Mouse (Mus musculus) midbrain, embryonic 12.5 days (tissue): ENCODE measurements at regions not wholly inside any gene's neighbourhood (a gene's known extent, or its start where the extent isn't known, plus 50 kb on each side); places are given as distances from the start of the nearest gene placed in this dataset.

Source experiments
- ATAC-seq: fragments of 200-750 bp; cut with Nextera tagmentation; 2 replicates; pipeline ENCODE4 v1.8.0; 2017; ENCODE audit warnings: low read depth, moderate TSS enrichment, moderate library complexity; ENCODE audit not compliant: low FRiP score
- H3K27ac ChIP-seq: fragments of 300-500 bp; sonication (generic); replicated peaks from 2 replicates; pipeline ENCODE4 v1.5.1; 2016; ENCODE audit warnings: mild to moderate bottlenecking
- H3K27me3 ChIP-seq: fragments of 300-500 bp; sonication (generic); 2 replicates; pipeline ENCODE4 v1.6.1; 2016; ENCODE audit warnings: mild to moderate bottlenecking
- H3K36me3 ChIP-seq: fragments of 300-500 bp; sonication (generic); 2 replicates; pipeline ENCODE4 v1.6.1; 2016
- H3K4me1 ChIP-seq: fragments of 300-500 bp; sonication (generic); 2 replicates; pipeline ENCODE4 v1.6.1; 2016
- H3K4me2 ChIP-seq: fragments of 300-500 bp; sonication (generic); replicated peaks from 2 replicates; pipeline ENCODE4 v1.6.1; 2016; ENCODE audit warnings: mild to moderate bottlenecking, moderate library complexity
- H3K4me3 ChIP-seq: fragments of 300-500 bp; sonication (generic); 2 replicates; pipeline ENCODE4 v1.5.1; 2016; ENCODE audit warnings: mild to moderate bottlenecking
- H3K9ac ChIP-seq: fragments of 300-500 bp; sonication (generic); replicated peaks from 2 replicates; pipeline ENCODE4 v1.6.1; 2016; ENCODE audit warnings: mild to moderate bottlenecking, moderate library complexity
- H3K9me3 ChIP-seq: fragments of 300-500 bp; sonication (generic); 2 replicates; pipeline ENCODE4 v1.6.1; 2016; ENCODE audit warnings: mild to moderate bottlenecking
- WGBS: fragments of 180-500 bp; shearing (Covaris S2); methylation state at CpG from one replicate; pipeline ENCODE4 v1.1.7; 2016; 5-methylcytosine and 5-hydroxymethylcytosine counted together

DNA sequence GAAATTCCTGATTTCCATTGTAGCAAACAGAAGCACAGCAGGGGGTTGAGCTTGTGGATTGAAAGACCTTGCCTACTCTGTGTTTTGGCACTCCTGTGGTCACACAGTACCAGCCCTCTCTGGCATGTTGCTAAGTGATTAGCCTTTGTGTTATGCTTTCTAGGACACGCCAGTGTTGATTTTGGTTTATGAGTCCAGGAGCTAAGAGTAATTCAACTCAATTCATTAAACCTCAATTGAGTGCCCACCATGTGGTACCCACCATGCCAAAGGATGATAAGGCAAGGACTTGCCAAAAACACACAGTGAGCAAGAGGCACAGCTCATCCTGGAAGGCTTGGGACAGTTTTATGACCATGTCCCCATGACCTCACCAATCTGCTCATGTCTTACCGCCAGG is 221.1 kb upstream of the Sox14 start:
- Histone ChIP-seq H3K4me1 (peaks cover 15% of the 10 kb centered on the region), H3K9me3 (no peaks in the 10 kb centered on the region), H3K4me3 (no peak overlapping the region), H3K9ac (no peak overlapping the region), H3K4me2 (no peak overlapping the region), H3K36me3 (no peaks in the 10 kb centered on the region), H3K27ac (no peak overlapping the region), H3K27me3 (peaks cover 20% of the 10 kb centered on the region)
- 38% methylated on average over 2 of the region's 2 CpGs for WGBS
- no peak for ATAC-seq

GRCm38 (mm10) chr9:100095559-100095959 is 219.6 kb upstream of the Sox14 start:
- H3K36me3 ChIP-seq = no peaks in the 10 kb centered on the region
- no peaks in the 10 kb centered on the region for H3K9me3 ChIP-seq
- peak; percentile 90 for ATAC-seq
- H3K9ac ChIP-seq = no peak overlapping the region
- 3% methylated on average over 7 of the region's 7 CpGs for WGBS
- peaks cover 32% of the 10 kb centered on the region for H3K27me3 ChIP-seq
- H3K4me2 ChIP-seq = peak overlapping the region; percentile 32
- peaks cover 15% of the 10 kb centered on the region for H3K4me1 ChIP-seq
- peak overlapping the region; percentile 60 for H3K27ac ChIP-seq
- H3K4me3 ChIP-seq = no peak overlapping the region

- 40% methylated on average over 6 of the region's 6 CpGs for WGBS
- Histone ChIP-seq H3K9ac (no peak overlapping the region), H3K4me3 (no peak overlapping the region), H3K27me3 (peaks cover 29% of the 10 kb centered on the region), H3K9me3 (no peaks in the 10 kb centered on the region), H3K4me2 (peak overlapping the region; percentile 32), H3K36me3 (no peaks in the 10 kb centered on the region), H3K4me1 (peaks cover 15% of the 10 kb centered on the region), H3K27ac (peak overlapping the region; percentile 60)
- peak; percentile 38 for ATAC-seq
These were observed 219.1 kb upstream of the Sox14 start for GRCm38 (mm10) chr9:100094956-100095558.

- 92% methylated on average over 5 of the region's 5 CpGs for WGBS
- H3K36me3 ChIP-seq = no peaks in the 10 kb centered on the region
- no peaks in the 10 kb centered on the region for H3K27me3 ChIP-seq
- ATAC-seq = no peak
- H3K4me2 ChIP-seq = no peak overlapping the region
- H3K27ac ChIP-seq = no peak overlapping the region
- peaks cover 2% of the 10 kb centered on the region; the same call in 1 of the 2 replicates for H3K9me3 ChIP-seq
- no peaks in the 10 kb centered on the region for H3K4me1 ChIP-seq
- no peak overlapping the region for H3K4me3 ChIP-seq
- no peak overlapping the region for H3K9ac ChIP-seq
These were observed 195.2 kb upstream of the Sox14 start for GRCm38 (mm10) chr9:100071141-100071540.

DNA sequence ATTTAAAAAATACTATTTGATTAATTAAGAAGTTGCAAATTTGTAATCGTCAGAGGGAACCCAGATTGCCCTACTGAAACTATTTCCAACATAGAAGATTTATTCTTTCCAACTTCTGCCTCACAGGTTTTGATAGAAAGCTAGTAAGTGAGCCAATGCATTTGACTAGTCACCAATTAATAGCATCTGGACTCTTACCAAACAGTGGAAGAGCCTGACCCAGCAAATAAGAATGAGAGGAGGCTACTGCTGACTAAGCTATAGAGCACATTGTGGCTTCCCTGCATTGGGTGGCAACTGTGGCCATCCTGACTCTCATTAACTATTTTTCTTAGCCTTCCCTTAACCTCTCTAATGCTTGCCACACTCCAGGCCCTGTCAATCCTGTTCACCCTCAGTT is 182.6 kb upstream of the Sox14 start:
- ATAC-seq = no peak

GRCm38 (mm10) chr9:100046213-100046807 is 170.3 kb upstream of the Sox14 start:
- Histone ChIP-seq H3K4me1 (peaks cover 17% of the 10 kb centered on the region), H3K4me3 (no peak overlapping the region), H3K9me3 (0 out of 2 replicates have a peak, but pooled peaks cover 9% of the 10 kb centered on the region), H3K9ac (no peak overlapping the region), H3K27me3 (peaks cover 47% of the 10 kb centered on the region), H3K27ac (peak overlapping the region; percentile 35; the same call in 1 of the 2 replicates), H3K4me2 (peak overlapping the region; percentile 39), H3K36me3 (no peaks in the 10 kb centered on the region)
- 11% methylated on average over 13 of the region's 13 CpGs for WGBS
- ATAC-seq = peak; percentile 58; the same call in 1 of the 2 replicates

More for the DNA sequence above, 182.6 kb upstream of the Sox14 start:
- H3K9me3 ChIP-seq = no peaks in the 10 kb centered on the region
- 74% methylated on average over 1 of the region's 1 CpGs for WGBS
- peaks cover 20% of the 10 kb centered on the region for H3K27me3 ChIP-seq
- H3K9ac ChIP-seq = no peak overlapping the region
- H3K27ac ChIP-seq = no peak overlapping the region
- no peak overlapping the region for H3K4me2 ChIP-seq
- H3K4me3 ChIP-seq = no peak overlapping the region
- H3K4me1 ChIP-seq = no peaks in the 10 kb centered on the region
- no peaks in the 10 kb centered on the region for H3K36me3 ChIP-seq

DNA sequence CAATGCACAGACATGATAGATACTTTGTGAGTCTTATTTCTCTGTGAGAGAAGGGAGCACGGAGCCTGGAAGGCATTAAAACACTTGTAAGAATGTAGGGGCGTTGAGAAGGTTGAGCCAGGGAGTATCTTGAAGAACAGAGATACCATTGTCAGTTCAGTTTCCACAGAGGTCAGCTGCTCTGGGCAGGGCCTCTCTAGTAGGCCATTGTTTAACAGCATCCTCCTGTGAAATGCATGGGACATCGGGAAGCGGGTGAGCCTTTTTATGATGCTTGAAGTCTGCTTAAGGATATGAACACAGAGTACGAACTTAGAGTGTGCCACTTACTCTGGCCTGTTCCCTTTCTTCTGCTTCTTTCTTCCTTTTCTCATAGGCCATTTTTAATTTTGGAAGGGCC is 169.7 kb upstream of the Sox14 start:
- Histone ChIP-seq H3K4me2 (no peak overlapping the region), H3K4me1 (peaks cover 17% of the 10 kb centered on the region), H3K27me3 (peaks cover 53% of the 10 kb centered on the region), H3K9me3 (0 out of 2 replicates have a peak, but pooled peaks cover 9% of the 10 kb centered on the region), H3K4me3 (no peak overlapping the region), H3K27ac (no peak overlapping the region), H3K36me3 (no peaks in the 10 kb centered on the region), H3K9ac (no peak overlapping the region)
- WGBS = 6% methylated on average over 5 of the region's 5 CpGs
- ATAC-seq = no peak

DNA sequence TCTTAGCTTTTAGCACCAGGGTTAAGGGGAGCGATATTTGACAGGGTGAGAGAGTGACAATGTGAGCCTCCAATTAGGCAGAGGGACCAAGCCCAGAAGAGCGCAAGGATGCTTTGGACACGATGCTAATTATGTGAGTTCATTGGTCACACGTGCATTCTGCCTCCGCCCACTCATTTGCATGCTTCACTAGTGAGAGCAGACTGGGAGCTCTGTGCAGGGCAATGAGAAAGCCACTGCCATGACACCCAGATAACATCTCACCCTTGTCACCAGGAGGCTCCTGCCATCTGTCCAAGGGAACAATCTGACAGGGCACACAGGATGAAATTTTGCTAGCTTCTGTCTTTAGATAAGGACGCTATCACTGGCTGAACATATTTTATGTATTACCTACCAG is 165.8 kb upstream of the Sox14 start:
- Histone ChIP-seq H3K4me1 (peaks cover 14% of the 10 kb centered on the region), H3K9me3 (no peaks in the 10 kb centered on the region), H3K27me3 (peaks cover 40% of the 10 kb centered on the region), H3K4me2 (no peak overlapping the region), H3K9ac (no peak overlapping the region), H3K27ac (no peak overlapping the region), H3K4me3 (no peak overlapping the region), H3K36me3 (no peaks in the 10 kb centered on the region)
- WGBS = 67% methylated on average over 6 of the region's 6 CpGs
- ATAC-seq = no peak

DNA sequence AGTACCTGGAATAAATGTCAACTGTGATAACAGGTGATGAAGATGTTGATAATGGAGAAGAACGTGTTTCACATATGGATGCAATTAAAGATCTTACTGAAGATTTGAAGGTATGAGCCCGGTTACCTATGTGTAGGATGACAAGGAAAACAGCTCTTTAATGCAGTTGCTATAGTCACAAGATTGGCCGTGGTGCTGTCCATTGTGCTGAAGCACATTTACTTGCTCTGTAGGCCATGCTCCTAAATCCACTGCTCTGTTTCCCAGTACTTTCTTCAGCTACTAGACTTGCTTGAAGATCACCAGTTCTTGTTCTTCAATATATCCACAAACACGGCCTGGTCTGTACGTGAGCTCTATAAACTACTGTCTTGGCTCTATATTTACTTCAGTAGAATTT is 147.7 kb upstream of the Sox14 start:
- no peak overlapping the region for H3K9ac ChIP-seq
- H3K4me2 ChIP-seq = no peak overlapping the region
- no peaks in the 10 kb centered on the region for H3K36me3 ChIP-seq
- H3K27ac ChIP-seq = no peak overlapping the region
- no peak for ATAC-seq
- no peaks in the 10 kb centered on the region for H3K27me3 ChIP-seq
- no peak overlapping the region for H3K4me3 ChIP-seq
- WGBS = 61% methylated on average over 5 of the region's 5 CpGs
- H3K9me3 ChIP-seq = no peaks in the 10 kb centered on the region
- no peaks in the 10 kb centered on the region for H3K4me1 ChIP-seq

DNA sequence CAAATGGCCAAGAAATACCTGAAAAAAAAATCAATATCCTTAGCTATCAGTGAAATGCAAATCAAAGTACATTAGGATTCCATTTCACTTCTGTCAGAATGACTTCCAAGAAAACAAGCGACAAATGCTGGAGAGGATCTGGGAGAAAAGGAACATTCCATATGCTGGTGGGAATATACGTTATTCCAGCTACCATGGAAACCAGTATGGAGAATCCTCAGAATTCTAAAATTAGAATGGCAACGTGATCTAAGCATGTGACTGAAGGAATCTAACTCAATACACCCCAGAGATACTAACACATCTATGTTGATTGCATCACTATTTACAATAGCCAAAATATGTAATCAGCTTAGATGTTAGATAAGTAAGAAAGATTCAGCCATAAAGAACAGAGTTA is 146.1 kb upstream of the Sox14 start:
- Histone ChIP-seq H3K4me2 (no peak overlapping the region), H3K4me1 (no peaks in the 10 kb centered on the region), H3K27me3 (no peaks in the 10 kb centered on the region), H3K27ac (no peak overlapping the region), H3K9ac (no peak overlapping the region), H3K36me3 (no peaks in the 10 kb centered on the region), H3K9me3 (no peaks in the 10 kb centered on the region), H3K4me3 (no peak overlapping the region)
- ATAC-seq = no peak
- WGBS = 67% methylated on average over 3 of the region's 3 CpGs

GRCm38 (mm10) chr9:99995204-99995603 is 119.2 kb upstream of the Sox14 start:
- Histone ChIP-seq H3K36me3 (no peaks in the 10 kb centered on the region), H3K4me1 (peaks cover 15% of the 10 kb centered on the region), H3K4me2 (peak overlapping the region; percentile 56; the same call in 1 of the 2 replicates), H3K27me3 (peaks cover 45% of the 10 kb centered on the region), H3K9me3 (no peaks in the 10 kb centered on the region), H3K4me3 (no peak overlapping the region), H3K9ac (no peak overlapping the region), H3K27ac (no peak overlapping the region)
- 42% methylated on average over 8 of the region's 8 CpGs for WGBS
- peak; percentile 50; the same call in 1 of the 2 replicates for ATAC-seq

DNA sequence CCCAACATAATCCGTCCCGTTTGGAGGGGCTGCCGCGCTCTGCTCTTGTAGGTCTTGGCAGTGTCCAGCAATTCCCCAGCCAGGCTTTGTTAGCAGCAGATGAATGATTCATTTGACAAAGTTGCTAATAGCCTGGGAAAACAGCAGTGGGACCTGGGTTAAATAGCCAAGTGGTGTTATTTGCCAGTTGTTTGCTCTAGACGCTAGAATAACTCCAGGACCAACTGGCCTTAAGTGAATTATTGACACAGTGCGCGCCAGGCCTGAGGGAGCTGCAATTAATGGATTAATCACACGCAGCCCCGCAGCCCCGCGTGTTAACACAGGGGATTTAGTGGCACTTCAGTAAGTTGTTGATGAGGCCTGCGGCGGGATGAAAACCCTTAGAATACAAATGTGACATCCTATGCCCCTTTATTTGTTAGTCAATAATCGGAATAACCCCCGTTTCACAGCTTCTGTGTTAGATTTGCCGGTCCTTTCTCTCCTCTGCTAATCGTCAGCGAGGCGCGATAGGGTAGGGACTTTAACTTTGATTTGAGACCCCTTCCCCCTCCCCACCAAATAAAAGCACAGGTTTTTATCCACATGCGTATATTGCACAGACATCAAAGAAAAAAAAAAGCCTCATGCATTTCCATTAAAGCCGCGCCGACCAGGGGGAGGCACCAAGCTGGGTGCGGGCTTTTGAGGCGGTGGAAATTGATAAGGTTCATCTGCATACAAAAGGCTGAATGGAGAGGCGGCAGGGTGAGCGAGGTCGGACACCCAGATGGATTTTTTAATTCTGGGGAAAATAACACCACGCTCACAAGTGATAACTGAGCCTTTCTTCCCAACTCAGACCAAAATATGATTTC is 118.5 kb upstream of the Sox14 start:
- WGBS = 1% methylated on average over 30 of the region's 30 CpGs
- H3K27me3 ChIP-seq = peaks cover 45% of the 10 kb centered on the region
- no peaks in the 10 kb centered on the region for H3K9me3 ChIP-seq
- H3K4me1 ChIP-seq = peaks cover 15% of the 10 kb centered on the region
- peak overlapping the region; percentile 4 for H3K9ac ChIP-seq
- H3K36me3 ChIP-seq = no peaks in the 10 kb centered on the region
- peak overlapping the region; percentile 29 for H3K4me3 ChIP-seq
- H3K4me2 ChIP-seq = peak overlapping the region; percentile 56
- peak overlapping the region; percentile 46 for H3K27ac ChIP-seq
- peak; percentile 80 for ATAC-seq
